Mouse (Mus musculus) hindbrain, embryonic 10.5 days (tissue): ENCODE data around the gene Trim56. TPM values are rescaled to one million over a fixed set of nuclear protein-coding genes. Genes with fewer than 3 reads are reported as not detected.

ENCODE experiments used
- DNase-seq: peaks from one replicate; pipeline ENCODE4 v3.0.0-alpha.2; 2017; ENCODE audit warnings: low spot score
- H3K27ac ChIP-seq: fragments of 300-500 bp; sonication (generic); 2 replicates; pipeline ENCODE4 v1.5.1; 2016; ENCODE audit warnings: mild to moderate bottlenecking, moderate library complexity
- H3K27me3 ChIP-seq: fragments of 300-500 bp; sonication (generic); 2 replicates; pipeline ENCODE4 v1.6.1; 2016; ENCODE audit warnings: mild to moderate bottlenecking; ENCODE audit not compliant: poor library complexity, insufficient read depth, severe bottlenecking
- H3K36me3 ChIP-seq: fragments of 300-500 bp; sonication (generic); 2 replicates; pipeline ENCODE4 v1.6.1; 2016; ENCODE audit warnings: mild to moderate bottlenecking, moderate library complexity
- H3K4me1 ChIP-seq: fragments of 300-500 bp; sonication (generic); replicated peaks from 2 replicates; pipeline ENCODE4 v1.6.1; 2016; ENCODE audit warnings: mild to moderate bottlenecking
- H3K4me3 ChIP-seq: fragments of 300-500 bp; sonication (generic); 2 replicates; pipeline ENCODE4 v1.5.1; 2016; ENCODE audit warnings: mild to moderate bottlenecking, moderate library complexity
- H3K9me3 ChIP-seq: fragments of 300-500 bp; sonication (generic); 2 replicates; pipeline ENCODE4 v1.6.1; 2016; ENCODE audit warnings: mild to moderate bottlenecking, moderate library complexity
- WGBS: fragments of 180-500 bp; shearing (Covaris S2); methylation state at CpG from one replicate; pipeline ENCODE4 v1.1.7; 2016; 5-methylcytosine and 5-hydroxymethylcytosine counted together
- polyA plus RNA-seq: library from polyadenylated mRNA; unstranded; fragments of >200 nt; fragmentation: Nextera tagmentation; extraction: Ambion mirVana; gene quantifications from 2 replicates; pipeline ENCODE4 v1.2.1, GENCODE M21; 2016

The Trim56 gene
- polyA plus RNA-seq, 1 experiment from 2014 or later = 5.2 TPM

DNA sequence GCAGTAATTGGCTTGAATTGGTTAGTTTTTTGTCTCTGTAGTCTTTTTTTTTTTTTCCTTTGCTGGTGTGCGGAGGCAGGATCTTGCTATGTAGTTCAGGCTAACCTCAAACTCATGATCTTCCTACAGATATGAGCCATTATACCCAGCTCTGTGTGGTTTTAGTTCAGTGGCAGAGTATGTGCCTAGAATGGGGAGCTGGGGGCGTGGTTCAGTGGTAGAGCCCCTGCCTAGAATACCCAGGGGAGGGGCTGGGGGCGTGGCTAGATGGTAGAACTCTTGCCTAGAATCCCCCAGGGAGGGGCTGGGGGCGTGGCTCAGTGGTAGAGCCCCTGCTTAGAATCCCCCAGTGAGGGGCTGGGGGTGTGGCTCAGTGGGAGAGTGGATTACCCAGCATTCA, 47.3 kb downstream of the Trim56 start:
- peaks cover 11% of the 10 kb centered on the region for H3K4me1 ChIP-seq
- H3K9me3 ChIP-seq = no peaks in the 10 kb centered on the region
- H3K27ac ChIP-seq = no peak overlapping the region
- whole genome bisulfite sequencing = 78% methylated on average over 4 of the region's 4 CpGs
- H3K4me3 ChIP-seq = no peak overlapping the region
- no peaks in the 10 kb centered on the region for H3K36me3 ChIP-seq
- no peaks in the 10 kb centered on the region for H3K27me3 ChIP-seq
- DNase-seq = no peak

DNA sequence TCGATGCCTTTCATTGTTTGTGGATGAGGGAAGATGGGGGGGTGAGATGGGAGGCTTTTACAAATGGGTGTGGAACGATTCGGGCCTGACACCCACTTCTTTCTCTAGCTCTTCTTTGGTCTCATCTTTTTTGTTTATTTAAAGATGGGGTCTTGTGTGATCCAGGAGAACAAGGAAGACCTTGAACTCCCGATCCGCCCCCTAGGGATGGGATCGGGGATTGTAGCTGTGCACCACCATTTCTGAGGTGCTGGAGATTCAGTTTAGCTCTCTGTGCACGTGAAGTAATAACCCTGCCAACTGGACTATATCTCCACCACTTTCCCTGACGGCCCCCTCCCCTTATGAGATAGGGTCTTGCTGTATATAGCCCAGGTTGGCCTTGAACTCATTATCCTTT, 50.1 kb downstream of the Trim56 start:
- H3K4me1 ChIP-seq = no peaks in the 10 kb centered on the region; the same call in 1 of the 2 replicates
- 80% methylated on average over 8 of the region's 8 CpGs for WGBS
- H3K36me3 ChIP-seq = no peaks in the 10 kb centered on the region
- H3K9me3 ChIP-seq = no peaks in the 10 kb centered on the region
- no peaks in the 10 kb centered on the region for H3K27me3 ChIP-seq
- DNase-seq = no peak
- H3K27ac ChIP-seq = no peak overlapping the region
- H3K4me3 ChIP-seq = no peak overlapping the region

DNA sequence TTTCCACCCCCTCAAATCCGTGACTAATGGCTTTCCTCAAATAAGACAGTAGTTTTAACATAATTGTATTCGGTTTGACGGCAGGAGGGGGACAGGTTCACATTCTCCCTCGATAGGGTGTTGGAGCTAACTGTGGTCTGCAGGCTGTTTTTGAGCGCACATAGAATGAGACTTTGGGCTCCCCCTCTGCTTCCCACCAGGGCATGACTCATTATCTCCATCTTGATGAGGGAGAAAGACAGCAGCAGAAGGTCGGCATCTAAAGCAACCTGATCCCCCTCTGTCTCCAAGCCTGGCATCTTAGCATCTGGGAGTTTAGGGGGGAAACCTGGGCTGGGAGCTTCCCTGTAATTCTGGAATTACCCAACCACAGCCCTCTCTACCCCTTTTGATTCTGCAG, 50.6 kb downstream of the Trim56 start:
- no peak for DNase-seq
- no peaks in the 10 kb centered on the region for H3K9me3 ChIP-seq
- WGBS = 67% methylated on average over 6 of the region's 6 CpGs
- H3K4me3 ChIP-seq = no peak overlapping the region
- no peaks in the 10 kb centered on the region; the same call in 1 of the 2 replicates for H3K4me1 ChIP-seq
- H3K27ac ChIP-seq = no peak overlapping the region
- no peaks in the 10 kb centered on the region for H3K27me3 ChIP-seq
- H3K36me3 ChIP-seq = no peaks in the 10 kb centered on the region

DNA sequence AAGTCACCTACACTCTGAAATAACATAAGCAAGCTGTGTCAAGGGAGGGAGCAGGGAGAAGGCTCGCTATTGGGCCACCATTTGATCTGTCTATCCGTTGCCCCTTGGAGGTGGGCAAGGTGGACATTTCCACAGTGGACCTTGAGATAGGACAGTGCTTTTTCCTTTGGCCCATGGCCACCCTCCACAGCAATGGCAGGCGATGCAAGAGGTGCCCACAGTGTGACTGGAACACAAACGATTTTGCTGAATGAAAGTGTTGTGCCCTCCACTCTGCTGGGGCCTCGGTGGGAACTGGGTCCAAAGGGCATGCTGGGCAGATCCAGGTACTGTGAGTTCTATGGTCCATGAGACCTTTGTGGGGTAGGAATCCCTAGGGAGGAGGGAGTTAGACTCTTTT, 53.4 kb downstream of the Trim56 start:
- no peaks in the 10 kb centered on the region for H3K9me3 ChIP-seq
- 91% methylated on average over 5 of the region's 5 CpGs for WGBS
- no peaks in the 10 kb centered on the region for H3K27me3 ChIP-seq
- no peaks in the 10 kb centered on the region; the same call in 1 of the 2 replicates for H3K4me1 ChIP-seq
- no peaks in the 10 kb centered on the region for H3K36me3 ChIP-seq
- H3K27ac ChIP-seq = no peak overlapping the region
- DNase-seq = no peak
- H3K4me3 ChIP-seq = no peak overlapping the region

DNA sequence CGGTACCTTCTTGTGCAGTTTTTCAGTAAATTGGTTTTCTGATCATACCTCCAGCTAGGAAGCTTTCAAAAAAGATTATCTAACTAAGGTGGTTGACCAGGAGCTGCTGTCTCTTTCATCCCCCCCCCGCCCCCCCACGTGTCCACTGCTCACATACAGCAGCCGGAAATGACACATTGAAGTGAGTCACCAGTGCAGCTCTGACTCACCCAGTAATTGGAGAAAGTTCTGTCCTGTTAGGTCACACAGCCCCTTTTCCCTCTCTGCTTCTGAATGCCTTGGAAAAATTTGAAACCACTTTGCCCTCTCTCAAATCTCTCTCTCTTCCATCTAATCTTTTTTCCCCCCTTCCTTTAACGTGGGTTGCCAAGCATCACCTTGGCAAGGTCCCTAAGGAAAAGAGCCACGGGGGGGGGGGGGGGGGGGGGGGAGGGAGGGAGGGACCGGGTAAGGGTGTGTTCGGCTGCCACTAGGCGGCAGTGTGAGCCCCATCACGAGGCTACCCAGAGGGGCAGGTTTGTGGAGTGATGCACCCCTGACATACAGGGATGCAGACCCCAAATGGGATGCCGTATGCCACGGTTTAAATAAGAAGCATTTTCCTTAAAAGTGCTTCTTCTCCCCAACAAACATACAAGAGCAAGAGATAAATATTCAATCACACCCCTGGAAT, 54.1 kb downstream of the Trim56 start:
- no peaks in the 10 kb centered on the region for H3K36me3 ChIP-seq
- H3K27me3 ChIP-seq = no peaks in the 10 kb centered on the region
- WGBS = 27% methylated on average over 12 of the region's 12 CpGs
- peak; percentile 18 for DNase-seq
- no peaks in the 10 kb centered on the region; the same call in 1 of the 2 replicates for H3K4me1 ChIP-seq
- H3K27ac ChIP-seq = no peak overlapping the region
- no peak overlapping the region for H3K4me3 ChIP-seq
- H3K9me3 ChIP-seq = no peaks in the 10 kb centered on the region

Other genes with a start within 250 kb of the Trim56 start
- 72.0 and 73.0 TPM in 2 replicates for gene Col26a1, start 233.0 kb downstream of the Trim56 start, polyA plus RNA-seq
- 106 and 124 TPM in 2 replicates for gene Ift22, start 208.1 kb downstream of the Trim56 start, polyA plus RNA-seq
- 294 and 365 TPM in 2 replicates for gene Fis1, start 162.9 kb downstream of the Trim56 start, polyA plus RNA-seq
- gene Cldn15, start 149.6 kb downstream of the Trim56 start, polyA plus RNA-seq = 0.09 and 0.38 TPM in 2 replicates
- gene Plod3, start 129.2 kb downstream of the Trim56 start, polyA plus RNA-seq = 40.6 and 43.3 TPM in 2 replicates
- gene Znhit1, start 128.2 kb downstream of the Trim56 start, polyA plus RNA-seq = 108 and 113 TPM in 2 replicates
- gene Vgf, start 89.8 kb downstream of the Trim56 start, polyA plus RNA-seq = 0.82 and 0.94 TPM in 2 replicates
- 200 and 232 TPM in 2 replicates for gene Ap1s1, start 70.1 kb downstream of the Trim56 start, polyA plus RNA-seq
- not detected in 2 replicates for gene Serpine1, start 43.9 kb downstream of the Trim56 start, polyA plus RNA-seq
- not detected in 2 replicates for gene Muc3, start 33.1 kb upstream of the Trim56 start, polyA plus RNA-seq
- 0.13 TPM in 1 of 2 replicates, not detected in the other for gene Muc3a, start 96.2 kb upstream of the Trim56 start, polyA plus RNA-seq
- gene Ache, start 171.3 kb upstream of the Trim56 start, polyA plus RNA-seq = 5.9 and 7.1 TPM in 2 replicates
- 10.6 and 12.2 TPM in 2 replicates for gene Ufsp1, start 178.4 kb upstream of the Trim56 start, polyA plus RNA-seq
- gene Srrt, start 191.5 kb upstream of the Trim56 start, polyA plus RNA-seq = 175 and 186 TPM in 2 replicates
- gene Trip6, start 198.2 kb upstream of the Trim56 start, polyA plus RNA-seq = 53.9 and 57.2 TPM in 2 replicates
- gene Slc12a9, start 217.4 kb upstream of the Trim56 start, polyA plus RNA-seq = 14.2 and 17.2 TPM in 2 replicates
- gene Ephb4, start 233.9 kb upstream of the Trim56 start, polyA plus RNA-seq = 29.7 and 31.4 TPM in 2 replicates